Mouse (Mus musculus) splenic B cell, adult 2 months (primary cell): ENCODE measurements around the gene Cdc14a.
A peak's percentile ranks its signal among the peaks of the same experiment; 100 is the strongest.

Experiments used
- DNase-seq: peaks from one replicate; pipeline ENCODE4 v3.0.0-alpha.2; 2011; ENCODE audit warnings: low read depth, low spot score
- H3K27me3 ChIP-seq: 2 replicates; pipeline ENCODE4 v1.6.1; 2012; ENCODE audit warnings: mild to moderate bottlenecking, low read length, moderate library complexity, mixed read lengths; ENCODE audit not compliant: control insufficient read depth, poor library complexity, insufficient read depth, severe bottlenecking
- H3K36me3 ChIP-seq: 2 replicates; pipeline ENCODE4 v1.6.1; 2012; ENCODE audit warnings: mild to moderate bottlenecking, low read length, moderate library complexity, mixed read lengths; ENCODE audit not compliant: control insufficient read depth, poor library complexity, insufficient read depth, severe bottlenecking

Gene Cdc14a

DNA sequence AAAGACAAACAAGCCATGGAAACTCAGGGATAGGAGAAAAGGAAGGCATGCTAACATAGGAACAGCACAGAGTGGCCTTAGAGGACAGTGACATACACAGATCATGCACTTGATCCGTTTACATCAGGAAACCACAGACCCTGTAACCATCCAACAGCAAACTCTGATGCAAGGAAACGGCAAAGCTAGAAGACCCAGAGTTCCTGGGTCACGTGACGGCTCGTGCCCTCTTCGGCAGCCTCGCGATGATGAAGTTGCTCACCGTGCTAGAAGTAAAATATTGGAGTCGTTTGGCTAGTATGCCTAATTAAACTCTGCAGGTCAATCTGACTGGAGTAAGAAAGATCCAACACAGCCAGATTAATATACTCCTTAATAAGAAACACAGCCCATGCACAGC is 25.3 kb downstream of the Cdc14a start:
- Histone ChIP-seq H3K36me3 (no peaks in the 10 kb centered on the region), H3K27me3 (no peaks in the 10 kb centered on the region)
- no peak for DNase-seq

DNA sequence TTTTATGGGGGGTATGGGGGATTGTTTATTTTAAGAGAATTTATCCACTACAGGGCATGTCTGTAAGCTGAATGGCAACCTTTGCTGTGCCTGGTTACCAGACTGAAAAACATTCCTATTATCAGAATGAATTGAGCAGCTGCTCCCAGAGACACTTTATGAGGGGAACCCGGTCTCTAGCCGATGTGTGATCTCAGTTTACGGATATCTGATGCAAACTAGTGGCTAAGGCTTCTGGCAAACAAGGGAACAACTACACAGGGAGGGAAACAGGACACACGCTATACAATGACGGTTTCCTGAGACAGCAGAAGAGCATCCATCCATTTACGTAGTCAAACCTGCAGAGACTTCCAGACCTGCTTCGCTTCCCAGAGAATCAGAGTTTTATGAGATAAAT is 25.9 kb downstream of the Cdc14a start:
- Histone ChIP-seq H3K36me3 (no peaks in the 10 kb centered on the region), H3K27me3 (no peaks in the 10 kb centered on the region)
- DNase-seq = no peak

DNA sequence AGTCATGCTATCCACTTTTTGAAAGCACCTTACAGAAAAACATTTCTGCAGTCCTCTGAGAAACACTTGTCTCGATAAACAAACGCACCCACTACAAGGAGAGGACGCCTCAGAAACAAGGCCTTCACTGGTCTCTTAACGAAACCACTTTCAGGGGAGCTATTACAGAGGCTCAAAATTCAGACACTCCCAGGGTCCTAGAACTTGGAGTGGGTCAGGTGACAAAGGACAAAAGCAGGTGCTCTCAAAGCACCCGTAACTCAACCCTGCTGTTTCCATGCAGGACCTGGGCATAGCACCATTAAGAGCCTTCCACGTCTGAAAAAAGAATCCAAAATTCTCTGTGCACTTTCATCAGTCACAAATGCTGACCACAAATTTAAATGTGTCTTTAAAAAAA is 26.5 kb downstream of the Cdc14a start:
- no peaks in the 10 kb centered on the region for H3K27me3 ChIP-seq
- DNase-seq = no peak
- H3K36me3 ChIP-seq = no peaks in the 10 kb centered on the region

DNA sequence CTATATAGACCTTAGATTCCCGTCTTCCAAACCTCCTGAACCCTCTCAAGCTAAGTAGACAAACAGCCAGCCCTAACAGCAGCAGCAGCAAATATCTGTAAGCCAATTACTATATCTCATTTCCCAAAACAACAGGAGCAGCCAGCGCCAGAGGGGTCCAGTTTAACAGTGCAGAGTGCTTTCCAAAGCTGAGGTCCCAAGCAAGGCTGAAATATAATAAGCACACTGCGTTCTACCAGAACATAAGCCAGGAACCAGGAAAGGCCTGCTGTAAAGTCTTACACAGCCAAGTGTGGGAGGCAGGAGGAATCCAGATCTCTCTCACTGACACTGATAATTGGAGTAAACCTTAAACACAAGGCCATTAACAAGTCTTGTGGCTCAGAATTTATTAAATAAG is 27.3 kb downstream of the Cdc14a start:
- Histone ChIP-seq H3K36me3 (no peaks in the 10 kb centered on the region), H3K27me3 (no peaks in the 10 kb centered on the region)
- DNase-seq = no peak

DNA sequence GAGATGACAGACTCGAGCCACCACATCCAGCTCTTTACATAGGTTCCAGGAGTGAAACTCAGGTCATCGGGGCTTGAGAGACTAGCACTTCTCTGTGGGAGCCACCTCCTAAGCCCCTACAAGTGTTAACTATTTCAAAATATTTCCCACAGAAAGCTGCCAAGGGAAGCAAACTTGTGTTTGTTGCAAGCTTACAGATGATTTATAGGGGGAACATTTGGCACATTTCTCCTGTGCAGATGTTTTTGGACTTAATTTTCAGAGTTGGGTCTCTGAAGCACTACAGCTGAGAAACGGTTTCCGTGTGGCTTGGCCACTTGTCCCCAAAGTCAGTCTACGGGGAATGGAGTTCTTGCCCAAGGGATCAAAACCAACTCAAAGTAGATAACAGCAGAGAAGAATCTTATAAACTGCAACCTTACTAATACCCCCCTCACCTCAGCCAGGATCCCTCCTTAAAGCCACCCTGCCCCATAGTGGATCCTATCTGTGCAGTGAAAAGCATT is 28.9 kb downstream of the Cdc14a start:
- Histone ChIP-seq H3K27me3 (no peaks in the 10 kb centered on the region), H3K36me3 (peaks cover 2% of the 10 kb centered on the region; the same call in 1 of the 2 replicates)
- no peak for DNase-seq

DNA sequence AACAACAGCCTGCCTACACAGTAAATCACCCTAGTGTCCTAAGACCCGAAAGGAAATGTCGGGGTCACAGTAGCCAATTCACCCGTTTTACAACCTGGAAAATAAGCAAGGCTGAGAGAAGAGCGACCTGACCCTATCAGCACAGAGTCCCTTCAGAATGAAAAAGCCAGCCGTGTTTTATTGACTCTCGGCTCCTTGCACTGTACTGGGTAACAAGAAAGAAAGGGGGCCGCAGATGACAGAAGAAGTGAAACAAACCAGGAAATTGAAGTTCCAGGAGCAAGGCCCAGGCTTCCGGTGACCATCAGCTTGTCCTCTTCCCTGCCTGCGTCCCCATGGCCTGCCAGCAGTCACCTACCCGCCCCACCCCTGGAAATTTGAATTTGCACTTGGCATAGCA is 32.4 kb downstream of the Cdc14a start:
- DNase-seq = no peak
- no peaks in the 10 kb centered on the region for H3K27me3 ChIP-seq

DNA sequence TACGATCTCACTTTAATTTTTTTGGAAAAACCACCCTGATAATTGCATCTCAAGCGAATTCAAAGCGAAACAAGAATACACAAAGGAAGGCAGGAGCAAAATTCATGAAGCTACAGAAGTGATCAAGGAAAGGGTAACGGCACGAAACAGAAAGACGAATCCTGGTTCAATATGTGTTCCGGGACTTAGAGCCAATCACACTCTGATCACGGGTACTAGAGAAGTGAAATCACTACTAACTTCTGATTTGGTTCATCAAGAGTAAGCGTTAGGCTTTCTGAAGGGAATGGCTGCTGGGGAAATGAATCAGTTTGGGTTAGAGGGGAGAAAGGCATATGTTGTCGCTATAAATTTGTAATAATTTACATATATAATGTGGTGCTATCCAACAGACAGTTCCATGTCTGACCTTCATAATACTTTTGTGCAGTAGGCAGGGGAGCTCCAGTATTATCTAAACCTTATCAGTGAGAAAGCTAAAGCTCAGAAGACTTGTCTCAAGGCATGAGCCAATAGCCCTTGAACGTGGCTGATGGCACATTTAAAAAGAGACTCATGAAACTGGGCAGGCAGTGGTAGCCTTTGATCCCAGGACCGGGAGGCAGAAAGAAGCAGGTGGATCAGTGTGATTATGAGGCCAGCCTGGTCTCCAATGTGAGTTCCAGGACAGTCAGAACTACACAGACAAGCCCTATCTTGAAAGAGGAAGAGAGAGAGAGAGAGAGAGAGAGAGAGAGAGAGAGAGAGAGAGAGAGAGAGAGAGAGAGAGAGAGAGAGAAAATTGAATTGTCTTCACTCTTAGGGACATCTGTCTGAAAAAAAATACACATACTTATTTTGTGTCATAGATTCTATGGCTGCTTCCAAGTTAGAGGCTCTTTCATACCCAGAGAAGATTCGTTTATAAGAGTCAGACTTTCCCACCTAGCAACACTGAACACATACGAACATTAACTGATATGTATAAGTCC is 34.0 kb downstream of the Cdc14a start:
- DNase-seq = no peak
- Histone ChIP-seq H3K27me3 (no peaks in the 10 kb centered on the region), H3K36me3 (peaks cover 2% of the 10 kb centered on the region; the same call in 1 of the 2 replicates)

More for the DNA sequence above, 32.4 kb downstream of the Cdc14a start:
- H3K36me3 ChIP-seq = peaks cover 2% of the 10 kb centered on the region; the same call in 1 of the 2 replicates

DNA sequence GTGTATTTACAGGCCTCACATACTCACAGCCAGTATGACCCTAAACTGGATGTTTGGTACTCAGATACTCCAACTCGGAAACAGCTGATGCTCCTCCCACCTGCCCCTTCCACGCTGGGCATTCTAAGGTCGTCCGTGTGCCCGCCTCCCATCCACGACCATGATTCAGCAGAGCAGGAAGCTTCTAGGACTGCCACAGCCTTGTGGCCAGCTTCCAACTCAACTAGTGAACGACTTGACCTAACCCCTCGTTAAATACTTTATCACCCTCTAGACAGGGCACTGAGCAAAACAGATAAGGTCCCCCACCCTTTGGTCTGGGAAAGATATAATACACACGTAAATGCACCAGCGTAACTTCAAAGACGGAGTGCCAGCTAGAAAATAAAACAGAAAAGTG is 35.0 kb downstream of the Cdc14a start:
- Histone ChIP-seq H3K36me3 (peaks cover 2% of the 10 kb centered on the region; the same call in 1 of the 2 replicates), H3K27me3 (no peaks in the 10 kb centered on the region)
- DNase-seq = no peak

DNA sequence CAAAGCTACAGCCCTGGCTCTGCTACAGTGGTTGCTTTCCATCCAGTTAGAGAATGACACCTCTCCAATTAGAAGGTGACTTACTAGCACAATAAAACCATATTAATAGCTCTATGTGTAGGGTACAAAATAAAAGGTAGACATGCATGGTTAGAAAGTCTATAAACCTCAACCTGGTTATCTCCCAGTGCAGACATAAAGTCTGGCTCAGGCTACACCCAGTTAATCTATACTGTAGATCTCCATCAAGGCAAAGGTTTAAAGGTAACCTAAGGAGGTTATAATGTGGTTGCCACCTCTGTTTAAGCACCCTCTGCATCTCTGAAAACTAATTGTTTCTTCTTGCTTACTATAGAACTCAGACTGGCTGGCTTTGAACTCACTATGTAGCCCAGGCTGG is 36.9 kb downstream of the Cdc14a start:
- no peak for DNase-seq
- H3K36me3 ChIP-seq = peaks cover 4% of the 10 kb centered on the region; the same call in 1 of the 2 replicates
- no peaks in the 10 kb centered on the region for H3K27me3 ChIP-seq

DNA sequence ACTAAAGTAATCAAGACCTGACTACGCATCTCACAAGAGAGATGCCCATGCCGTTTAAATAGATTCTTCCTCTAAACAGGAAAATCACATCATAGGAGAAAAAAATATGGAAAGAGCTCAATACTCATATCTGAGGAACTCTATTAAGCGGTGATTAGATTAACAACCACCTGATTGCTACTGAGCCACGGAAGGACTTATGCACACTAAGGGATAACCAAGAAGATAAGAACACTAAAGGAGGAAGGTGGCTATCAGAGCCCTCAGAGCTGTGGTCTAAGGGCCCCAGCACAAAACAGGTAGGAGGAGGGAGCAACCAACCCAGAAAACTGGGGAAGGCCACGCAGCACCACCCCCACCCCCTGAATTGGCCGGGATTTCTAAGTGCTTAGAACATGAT is 37.5 kb downstream of the Cdc14a start:
- no peaks in the 10 kb centered on the region for H3K27me3 ChIP-seq
- H3K36me3 ChIP-seq = peaks cover 4% of the 10 kb centered on the region; the same call in 1 of the 2 replicates
- DNase-seq = no peak

DNA sequence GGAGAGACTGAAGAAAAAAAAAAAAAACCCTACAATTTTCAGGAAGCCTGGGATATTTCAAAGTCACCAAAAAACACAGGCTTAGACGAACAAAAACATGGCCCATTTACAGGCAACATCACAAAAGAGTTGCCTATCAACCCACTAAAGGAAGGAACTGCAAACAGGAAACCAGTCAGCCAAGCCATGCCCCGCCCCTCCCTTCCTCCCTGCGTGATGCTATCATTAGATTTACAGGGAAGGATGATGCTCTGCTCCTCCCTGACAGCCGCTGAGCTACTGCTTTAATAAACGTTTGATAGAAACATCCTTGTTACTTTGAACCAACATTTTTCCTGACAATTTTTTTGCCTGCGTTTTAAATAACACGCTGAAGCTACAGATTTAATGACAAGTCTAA is 39.5 kb downstream of the Cdc14a start:
- Histone ChIP-seq H3K27me3 (no peaks in the 10 kb centered on the region), H3K36me3 (0 out of 2 replicates have a peak, but pooled peaks cover 3% of the 10 kb centered on the region)
- DNase-seq = peak; percentile 8

DNA sequence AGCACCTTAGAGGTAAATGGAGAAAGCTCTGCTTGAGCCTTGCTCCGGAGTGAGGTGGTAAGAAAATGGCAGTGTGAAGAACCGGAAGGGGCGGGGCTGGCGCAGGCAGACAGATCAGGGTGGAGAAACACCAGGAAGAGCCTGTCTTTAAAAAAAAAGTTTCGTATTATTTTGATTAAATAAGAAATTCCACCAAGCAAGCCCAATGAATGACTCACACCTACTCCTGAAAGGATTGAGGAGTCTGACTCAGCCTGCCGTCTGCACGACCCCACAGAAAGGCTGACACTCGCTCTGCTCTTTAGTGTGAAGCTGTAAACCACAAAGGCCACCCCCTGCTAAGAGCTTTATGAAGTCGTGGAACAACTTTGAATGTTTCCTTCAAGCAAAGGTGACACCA is 43.5 kb downstream of the Cdc14a start:
- peaks cover 3% of the 10 kb centered on the region; the same call in 1 of the 2 replicates for H3K36me3 ChIP-seq
- DNase-seq = no peak
- H3K27me3 ChIP-seq = no peaks in the 10 kb centered on the region; the same call in 1 of the 2 replicates

DNA sequence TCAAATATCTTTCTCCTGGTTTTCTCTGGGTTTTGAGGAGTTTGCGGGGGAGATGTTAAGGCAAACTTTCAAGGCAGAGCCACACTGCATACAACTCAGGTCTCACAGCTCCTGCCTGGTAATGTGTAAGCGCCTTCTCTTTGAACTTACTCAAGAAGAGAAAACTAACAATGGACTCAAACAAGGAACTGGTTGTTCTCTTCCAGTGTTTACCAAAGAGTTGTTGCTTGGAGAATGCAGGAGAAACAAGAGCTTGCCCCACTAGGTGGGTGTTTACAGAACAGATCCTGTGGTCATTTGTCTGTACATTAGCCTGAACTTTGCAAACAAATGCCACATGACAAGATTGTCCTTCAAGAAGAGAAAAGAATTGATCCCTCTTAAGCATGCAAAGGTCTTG is 48.4 kb downstream of the Cdc14a start:
- Histone ChIP-seq H3K36me3 (peaks cover 1% of the 10 kb centered on the region; the same call in 1 of the 2 replicates), H3K27me3 (no peaks in the 10 kb centered on the region; the same call in 1 of the 2 replicates)
- no peak for DNase-seq

DNA sequence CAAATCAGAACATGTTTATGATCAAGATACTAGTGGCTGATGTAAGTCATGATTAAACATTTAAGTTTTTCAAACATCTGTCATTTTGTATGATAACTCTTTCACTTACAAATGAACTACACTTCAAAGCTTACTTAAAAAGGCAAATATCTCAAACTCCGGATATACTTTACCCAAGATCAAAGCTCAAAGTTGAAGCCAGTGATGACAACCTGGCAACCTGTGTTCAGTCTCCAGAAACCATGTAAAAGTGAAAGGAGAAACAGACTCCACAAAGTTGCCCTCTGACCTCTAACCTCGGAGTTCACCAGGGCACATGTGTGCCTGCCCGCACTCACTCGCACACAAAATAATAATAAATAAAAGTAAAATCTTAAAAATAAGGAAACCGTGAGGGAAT is 49.3 kb downstream of the Cdc14a start:
- Histone ChIP-seq H3K27me3 (no peaks in the 10 kb centered on the region; the same call in 1 of the 2 replicates), H3K36me3 (peaks cover under 1% of the 10 kb centered on the region; the same call in 1 of the 2 replicates)
- DNase-seq = no peak

DNA sequence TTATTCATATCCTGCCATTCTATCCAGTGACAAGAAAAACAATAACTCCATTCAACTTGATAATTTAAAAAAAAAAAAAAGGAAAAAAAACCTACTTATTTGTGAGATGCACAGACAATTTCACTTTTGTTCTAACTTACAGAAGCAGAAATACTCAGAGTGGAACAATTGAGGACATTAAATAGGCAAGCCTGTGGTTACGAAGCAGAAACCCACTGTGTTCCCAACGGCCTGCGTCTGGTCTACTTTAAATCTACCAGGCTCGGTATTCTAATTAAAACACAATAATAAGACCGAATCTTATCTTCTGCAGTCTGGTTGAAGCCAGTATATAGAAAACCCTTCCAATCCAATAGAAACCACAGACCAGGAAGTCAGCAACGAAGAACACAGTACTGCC is 50.6 kb downstream of the Cdc14a start:
- Histone ChIP-seq H3K27me3 (no peaks in the 10 kb centered on the region; the same call in 1 of the 2 replicates), H3K36me3 (no peaks in the 10 kb centered on the region; the same call in 1 of the 2 replicates)
- DNase-seq = no peak
